Mouse (Mus musculus) gastrocnemius, postnatal 25 days (tissue): ENCODE measurements around the gene Ino80. TPM values are rescaled to one million over a fixed set of nuclear protein-coding genes. Genes with fewer than 3 reads are reported as not detected.

Source experiments
- DNase-seq: peaks from one replicate; pipeline ENCODE4 v3.0.0; 2022
- total RNA-seq, 2 experiments: library from RNA; stranded (reverse); gene quantifications; 1 replicate in 1 of 2; 2 replicates in 1 of 2; pipeline ENCODE4 v1.2.3; 2021

Ino80 gene
- total RNA-seq, 2 experiments from 2014 or later, result 9.5 to 12.5 TPM

- DNase-seq, result no peak
These were observed 22.9 kb downstream of the Ino80 start for GRCm38 (mm10) chr2:119454558-119454957.

- DNase-seq, result no peak
These were observed 40.5 kb downstream of the Ino80 start for GRCm38 (mm10) chr2:119436988-119437387.

GRCm38 (mm10) chr2:119436467-119436866 is 41.0 kb downstream of the Ino80 start:
- DNase-seq, result no peak

GRCm38 (mm10) chr2:119413819-119414218 is 63.7 kb downstream of the Ino80 start:
- DNase-seq, result no peak

GRCm38 (mm10) chr2:119411674-119412073 is 65.8 kb downstream of the Ino80 start:
- no peak for DNase-seq

GRCm38 (mm10) chr2:119411016-119411415 is 66.5 kb downstream of the Ino80 start:
- no peak for DNase-seq

GRCm38 (mm10) chr2:119408733-119409132 is 68.8 kb downstream of the Ino80 start:
- no peak for DNase-seq

- peak; percentile 27 for DNase-seq
These were observed 69.2 kb downstream of the Ino80 start for GRCm38 (mm10) chr2:119408278-119408677.

- DNase-seq, result no peak
These were observed 78.2 kb downstream of the Ino80 start for GRCm38 (mm10) chr2:119399313-119399712.

GRCm38 (mm10) chr2:119398665-119399064 is 78.8 kb downstream of the Ino80 start:
- DNase-seq, result peak; percentile 34

- no peak for DNase-seq
These were observed 79.2 kb downstream of the Ino80 start for GRCm38 (mm10) chr2:119398252-119398651.

- no peak for DNase-seq
These were observed 87.5 kb downstream of the Ino80 start for GRCm38 (mm10) chr2:119389992-119390391.

- no peak for DNase-seq
These were observed 89.2 kb downstream of the Ino80 start for GRCm38 (mm10) chr2:119388266-119388665.

- no peak for DNase-seq
These were observed 98.0 kb downstream of the Ino80 start for GRCm38 (mm10) chr2:119379455-119379854.

- no peak for DNase-seq
These were observed 99.7 kb downstream of the Ino80 start for GRCm38 (mm10) chr2:119377826-119378225.

GRCm38 (mm10) chr2:119377286-119377685 is 100.2 kb downstream of the Ino80 start:
- no peak for DNase-seq

- DNase-seq, result no peak
These were observed 107.4 kb downstream of the Ino80 start for GRCm38 (mm10) chr2:119370116-119370515.

GRCm38 (mm10) chr2:119367346-119367745 is 110.1 kb downstream of the Ino80 start:
- no peak for DNase-seq

- DNase-seq, result peak; percentile 69
These were observed 112.5 kb downstream of the Ino80 start for GRCm38 (mm10) chr2:119364969-119365368.

GRCm38 (mm10) chr2:119359721-119360291 is 117.7 kb downstream of the Ino80 start:
- DNase-seq, result no peak

- no peak for DNase-seq
These were observed 119.2 kb downstream of the Ino80 start for GRCm38 (mm10) chr2:119358249-119358648.

GRCm38 (mm10) chr2:119356805-119357204 is 120.7 kb downstream of the Ino80 start:
- no peak for DNase-seq

GRCm38 (mm10) chr2:119356310-119356709 is 121.2 kb downstream of the Ino80 start:
- DNase-seq, result no peak

- DNase-seq, result peak; percentile 91
These were observed 121.8 kb downstream of the Ino80 start for GRCm38 (mm10) chr2:119355651-119356050.

- DNase-seq, result peak; percentile 86
These were observed 122.4 kb downstream of the Ino80 start for GRCm38 (mm10) chr2:119355089-119355488.
